Mouse (Mus musculus): Measurements from ENCODE around the gene Ino80d.

GRCm38 (mm10) chr1:63122005-63122404 is 7.5 kb upstream of the Ino80d start:
- TF ChIP-seq TAL1 (IDR thresholded peaks at IDR 0.05; ENCODE audit: low read length) (no peak), GATA1 (IDR thresholded peaks at IDR 0.05; ENCODE audit: low read length) (no peak)

Data from erythroblast, embryonic 14.5 days (primary cell).